Mouse (Mus musculus) stomach, postnatal 0 days (tissue): ENCODE data around the gene Nfib.

Experiments
- CTCF ChIP-seq: IDR thresholded peaks from 2 replicates; pipeline ENCODE4 v1.5.1; 2016; ENCODE audit warnings: antibody characterized with exemption, low read depth, mild to moderate bottlenecking, moderate library complexity
- EP300 ChIP-seq: optimal IDR thresholded peaks from 2 replicates; pipeline ENCODE3; 2016; ENCODE audit warnings: antibody characterized with exemption

DNA sequence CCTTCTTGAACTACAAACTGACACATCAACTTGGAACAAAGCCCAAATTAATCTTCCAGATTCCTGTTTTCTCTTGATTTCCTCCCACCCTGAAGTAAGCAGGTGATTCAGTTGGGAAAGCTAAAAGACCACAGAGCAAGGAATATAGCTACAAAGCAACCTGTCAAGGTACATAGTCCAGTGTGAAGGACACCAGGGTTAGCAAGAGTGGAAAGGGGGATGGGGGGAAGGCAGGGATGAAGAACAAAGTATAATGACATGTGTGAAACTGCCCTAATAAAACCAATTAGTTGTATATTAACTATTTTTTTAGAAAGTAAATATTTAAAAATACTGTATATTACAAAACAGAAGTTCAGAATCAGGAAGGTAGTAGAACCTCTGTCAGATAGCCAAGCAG lies 325.0 kb downstream of the Nfib start:
- TF ChIP-seq EP300: no peak
- TF ChIP-seq CTCF: no peak
